Mouse (Mus musculus) neural tube, embryonic 15.5 days (tissue): ENCODE results near the gene Mtx3. TPM values are rescaled to one million over a fixed set of nuclear protein-coding genes. Genes with fewer than 3 reads are reported as not detected.
"Not testable (repeated sequence)": the region's sequence is repeated elsewhere in the genome, so short reads cannot be mapped to it uniquely, and the experiment has no call there.

ENCODE experiments used
- ATAC-seq: fragments of 200-750 bp; cut with Nextera tagmentation; 2 replicates; pipeline ENCODE4 v1.8.0; 2017; ENCODE audit warnings: mild to moderate bottlenecking, moderate TSS enrichment, moderate library complexity; ENCODE audit not compliant: low FRiP score
- H3K27ac ChIP-seq: fragments of 300-500 bp; sonication (generic); replicated peaks from 2 replicates; pipeline ENCODE4 v1.5.1; 2015; ENCODE audit warnings: mild to moderate bottlenecking, inconsistent platforms
- H3K27me3 ChIP-seq: fragments of 300-500 bp; sonication (generic); replicated peaks from 2 replicates; pipeline ENCODE4 v1.6.1; 2015; ENCODE audit warnings: inconsistent platforms
- H3K36me3 ChIP-seq: fragments of 300-500 bp; sonication (generic); 2 replicates; pipeline ENCODE4 v1.6.1; 2015; ENCODE audit warnings: inconsistent platforms
- H3K4me1 ChIP-seq: fragments of 300-500 bp; sonication (generic); 2 replicates; pipeline ENCODE4 v1.6.1; 2015; ENCODE audit warnings: inconsistent platforms
- H3K4me2 ChIP-seq: fragments of 300-500 bp; sonication (generic); 2 replicates; pipeline ENCODE4 v1.6.1; 2015; ENCODE audit warnings: inconsistent platforms, mild to moderate bottlenecking, moderate library complexity
- H3K4me3 ChIP-seq: fragments of 300-500 bp; sonication (generic); replicated peaks from 2 replicates; pipeline ENCODE4 v1.5.1; 2015; ENCODE audit warnings: mild to moderate bottlenecking, inconsistent platforms
- H3K9ac ChIP-seq: fragments of 300-500 bp; sonication (generic); replicated peaks from 2 replicates; pipeline ENCODE4 v1.6.1; 2015; ENCODE audit warnings: mild to moderate bottlenecking, inconsistent platforms
- H3K9me3 ChIP-seq: fragments of 300-500 bp; sonication (generic); replicated peaks from 2 replicates; pipeline ENCODE4 v1.6.1; 2016; ENCODE audit warnings: inconsistent platforms
- WGBS: fragments of 180-500 bp; shearing (Covaris S2); methylation state at CpG from one replicate; pipeline ENCODE4 v1.1.7; 2015; ENCODE audit warnings: mixed read lengths; 5-methylcytosine and 5-hydroxymethylcytosine counted together
- polyA plus RNA-seq: library from polyadenylated mRNA; unstranded; fragments of >200 nt; fragmentation: Nextera tagmentation; extraction: Ambion mirVana; gene quantifications from 2 replicates; pipeline ENCODE4 v1.2.1, GENCODE M21; 2015

Mtx3 gene
- 4.0 and 4.2 TPM in 2 replicates for polyA plus RNA-seq

DNA sequence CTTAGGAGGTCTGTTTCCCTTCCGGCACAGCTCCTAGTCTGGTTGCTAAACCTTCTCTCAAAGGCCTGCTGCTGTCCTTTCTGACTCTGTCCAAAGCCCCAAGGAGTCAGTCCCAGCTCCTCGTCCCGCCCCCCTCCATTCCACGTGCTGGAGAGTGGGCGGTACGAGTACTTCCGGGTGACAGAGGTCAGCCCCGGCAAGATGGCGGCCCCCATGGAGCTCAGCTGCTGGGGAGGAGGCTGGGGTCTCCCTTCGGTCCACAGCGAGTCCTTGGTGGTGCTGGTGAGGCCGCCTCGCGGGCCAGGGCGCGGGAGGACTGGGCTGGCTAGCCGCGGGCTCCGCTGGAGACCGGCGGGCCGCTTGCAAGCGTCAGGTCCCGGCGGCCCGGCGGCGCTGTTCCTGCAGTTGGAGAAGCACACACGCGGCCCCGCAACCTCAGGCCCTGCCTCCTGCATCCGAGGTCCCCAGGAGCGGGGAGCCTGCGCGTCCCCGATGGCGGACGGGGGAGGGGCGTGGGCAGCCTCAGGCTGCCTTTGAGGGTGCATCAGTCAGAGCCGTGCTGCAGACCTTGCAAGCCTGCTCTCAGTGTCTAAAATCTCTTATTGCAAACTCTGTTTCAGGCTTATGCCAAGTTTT lies at the start of gene Mtx3:
TSS of gene Mtx3 (plus strand) at position 175 of the 636 bp plus-strand sequence.
- peak within 1 kb of the TSS; percentile 76 for H3K4me2 ChIP-seq
- H3K4me3 ChIP-seq: peak within 1 kb of the TSS; percentile 94
- H3K27me3 ChIP-seq: no peaks in the 10 kb centered on the region
- peak within 1 kb of the TSS; percentile 89 for H3K27ac ChIP-seq
- H3K36me3 ChIP-seq: peaks cover 22% of the 10 kb centered on the region
- H3K9ac ChIP-seq: peak within 1 kb of the TSS; percentile 83
- H3K9me3 ChIP-seq: no peaks in the 10 kb centered on the region
- peaks cover 7% of the 10 kb centered on the region for H3K4me1 ChIP-seq
- WGBS: 2% methylated on average over 40 of the region's 40 CpGs
- ATAC-seq: peak; percentile 100

- Histone ChIP-seq H3K9me3 (no peaks in the 10 kb centered on the region), H3K4me3 (no peak overlapping the region), H3K4me2 (no peak overlapping the region), H3K4me1 (peaks cover 26% of the 10 kb centered on the region), H3K27ac (no peak overlapping the region), H3K27me3 (peaks cover 4% of the 10 kb centered on the region; the same call in 1 of the 2 replicates), H3K9ac (no peak overlapping the region), H3K36me3 (no peaks in the 10 kb centered on the region)
- WGBS: 61% methylated on average over 2 of the region's 2 CpGs
- no peak for ATAC-seq
These were observed 45.7 kb upstream of the Mtx3 start for GRCm38 (mm10) chr13:92798830-92799229.

DNA sequence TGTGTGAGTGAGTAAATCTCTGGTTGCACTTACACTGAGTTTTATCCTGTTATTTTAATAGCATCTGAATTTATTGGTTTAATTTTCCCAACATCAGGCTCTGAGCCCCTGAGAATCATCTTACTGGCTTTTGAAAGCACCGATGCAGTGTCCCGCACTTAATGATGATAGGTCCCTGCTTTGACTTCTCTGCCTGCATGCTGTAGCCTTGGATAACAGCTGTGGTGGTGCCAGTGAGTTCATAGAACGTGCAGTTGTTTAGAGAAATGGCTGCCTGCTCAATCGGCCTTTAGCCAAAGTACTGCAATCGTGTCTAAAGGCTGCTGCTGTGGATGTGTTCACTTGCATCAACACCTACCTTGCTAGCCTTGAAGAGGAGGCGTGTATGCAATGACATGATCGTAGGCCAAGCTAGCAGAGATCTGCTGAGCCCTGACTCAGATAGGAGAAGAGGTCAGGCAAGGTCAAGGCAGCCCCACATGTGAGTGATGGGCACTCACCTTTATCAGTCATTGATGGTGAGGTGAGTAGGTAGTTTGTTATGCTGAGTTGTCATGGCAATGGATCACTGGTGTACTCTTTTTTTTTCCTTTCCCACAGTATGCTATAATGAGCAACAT lies 45.1 kb upstream of the Mtx3 start:
- H3K4me3 ChIP-seq: no peak overlapping the region
- peak overlapping the region; percentile 72 for H3K27ac ChIP-seq
- ATAC-seq: peak; percentile 51; the same call in 1 of the 2 replicates
- H3K36me3 ChIP-seq: no peaks in the 10 kb centered on the region
- peaks cover under 1% of the 10 kb centered on the region; the same call in 1 of the 2 replicates for H3K27me3 ChIP-seq
- no peak overlapping the region for H3K9ac ChIP-seq
- H3K9me3 ChIP-seq: no peaks in the 10 kb centered on the region
- H3K4me1 ChIP-seq: peaks cover 25% of the 10 kb centered on the region
- WGBS: 56% methylated on average over 7 of the region's 7 CpGs
- H3K4me2 ChIP-seq: no peak overlapping the region

DNA sequence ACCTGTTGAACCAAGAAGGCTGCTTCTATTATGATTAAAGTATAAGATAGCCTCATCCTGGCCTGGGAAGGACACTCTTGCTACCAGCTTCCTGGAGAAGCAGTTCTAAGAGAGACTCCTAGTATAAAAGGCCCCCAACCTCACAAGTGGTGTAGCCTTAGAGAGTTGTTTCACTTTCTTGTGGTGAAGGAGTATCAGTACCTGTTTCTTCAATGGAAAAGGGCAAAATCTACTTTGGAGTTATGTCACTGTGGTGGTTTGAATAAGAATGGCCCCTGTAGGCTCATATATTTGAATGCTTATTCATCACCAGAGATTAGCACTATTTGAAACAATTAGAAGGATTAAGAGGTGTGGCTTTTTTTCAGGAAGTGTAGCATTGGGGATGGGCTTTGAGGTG lies 37.8 kb upstream of the Mtx3 start:
- 0 out of 2 replicates have a peak, but pooled peaks cover 3% of the 10 kb centered on the region for H3K4me1 ChIP-seq
- H3K27me3 ChIP-seq: no peaks in the 10 kb centered on the region
- no peak overlapping the region for H3K4me3 ChIP-seq
- H3K27ac ChIP-seq: no peak overlapping the region
- no peak for ATAC-seq
- no peaks in the 10 kb centered on the region for H3K9me3 ChIP-seq
- no peaks in the 10 kb centered on the region for H3K36me3 ChIP-seq
- H3K9ac ChIP-seq: no peak overlapping the region
- H3K4me2 ChIP-seq: no peak overlapping the region

GRCm38 (mm10) chr13:92807849-92808248 lies 36.7 kb upstream of the Mtx3 start:
- no peak overlapping the region for H3K9ac ChIP-seq

GRCm38 (mm10) chr13:92810592-92810991 lies 34.0 kb upstream of the Mtx3 start:
- H3K4me1 ChIP-seq, H3K9me3 ChIP-seq, H3K36me3 ChIP-seq, H3K4me3 ChIP-seq, H3K4me2 ChIP-seq, ATAC-seq, H3K27ac ChIP-seq, H3K27me3 ChIP-seq, H3K9ac ChIP-seq: not testable (repeated sequence)
- 93% methylated on average over 1 of the region's 1 CpGs for WGBS

More at GRCm38 (mm10) chr13:92807849-92808248, 36.7 kb upstream of the Mtx3 start:
- Histone ChIP-seq H3K36me3 (no peaks in the 10 kb centered on the region), H3K9me3 (no peaks in the 10 kb centered on the region), H3K27me3 (no peaks in the 10 kb centered on the region), H3K4me3 (no peak overlapping the region), H3K4me1 (no peaks in the 10 kb centered on the region), H3K4me2 (no peak overlapping the region), H3K27ac (no peak overlapping the region)
- WGBS: 93% methylated on average over 3 of the region's 3 CpGs
- no peak for ATAC-seq

DNA sequence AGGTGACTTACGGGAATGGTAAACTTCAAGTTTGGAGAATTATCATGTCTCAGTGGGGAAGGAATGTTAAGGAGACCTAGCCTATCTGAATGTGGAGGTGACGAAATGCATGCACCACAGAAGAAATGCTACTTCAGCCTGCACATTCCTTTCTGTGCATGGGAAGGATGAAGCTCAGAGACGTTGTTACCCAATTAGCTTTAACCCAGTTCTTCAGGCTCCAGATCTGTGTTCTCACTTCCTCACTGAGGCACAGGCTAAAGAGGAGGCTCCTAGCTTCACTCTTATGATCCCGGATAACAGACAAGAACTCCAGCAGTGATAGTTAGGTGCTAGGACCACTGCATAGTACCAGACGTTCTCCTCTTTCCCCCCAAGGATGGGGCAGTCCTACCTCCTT lies 28.2 kb upstream of the Mtx3 start:
- Histone ChIP-seq H3K9ac (no peak overlapping the region), H3K27me3 (no peaks in the 10 kb centered on the region), H3K36me3 (no peaks in the 10 kb centered on the region), H3K4me3 (no peak overlapping the region), H3K9me3 (no peaks in the 10 kb centered on the region), H3K4me2 (no peak overlapping the region), H3K27ac (no peak overlapping the region), H3K4me1 (no peaks in the 10 kb centered on the region)
- no peak for ATAC-seq
- 85% methylated on average over 5 of the region's 5 CpGs for WGBS

- Histone ChIP-seq H3K27me3 (no peaks in the 10 kb centered on the region), H3K4me2 (no peak overlapping the region), H3K4me1 (no peaks in the 10 kb centered on the region), H3K36me3 (no peaks in the 10 kb centered on the region), H3K9me3 (no peaks in the 10 kb centered on the region), H3K9ac (no peak overlapping the region), H3K27ac (no peak overlapping the region), H3K4me3 (no peak overlapping the region)
- ATAC-seq: no peak
- WGBS: 79% methylated on average over 3 of the region's 3 CpGs
These were observed 27.2 kb upstream of the Mtx3 start for GRCm38 (mm10) chr13:92817357-92817756.

DNA sequence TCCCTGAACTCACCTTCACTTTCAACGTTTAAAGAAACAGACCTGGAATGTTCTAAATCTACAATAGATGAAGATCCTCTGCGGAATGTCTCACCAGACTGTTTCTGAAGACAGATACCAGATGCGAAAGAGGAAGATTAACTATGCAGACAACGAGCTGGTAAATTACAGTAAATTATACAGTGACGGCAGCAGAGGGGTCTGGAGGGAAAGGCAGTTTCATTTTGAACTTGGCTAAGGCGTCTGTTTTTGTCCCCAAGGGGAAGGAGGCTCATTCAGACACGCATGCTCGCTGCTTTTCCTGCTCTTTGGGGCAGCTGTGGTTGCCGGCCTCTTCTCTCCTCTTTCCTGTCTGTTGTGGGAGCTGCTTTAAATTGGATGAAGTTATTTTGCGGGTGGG lies 15.7 kb upstream of the Mtx3 start:
- WGBS: 30% methylated on average over 10 of the region's 10 CpGs
- H3K4me2 ChIP-seq: peak overlapping the region; percentile 34
- no peak for ATAC-seq

DNA sequence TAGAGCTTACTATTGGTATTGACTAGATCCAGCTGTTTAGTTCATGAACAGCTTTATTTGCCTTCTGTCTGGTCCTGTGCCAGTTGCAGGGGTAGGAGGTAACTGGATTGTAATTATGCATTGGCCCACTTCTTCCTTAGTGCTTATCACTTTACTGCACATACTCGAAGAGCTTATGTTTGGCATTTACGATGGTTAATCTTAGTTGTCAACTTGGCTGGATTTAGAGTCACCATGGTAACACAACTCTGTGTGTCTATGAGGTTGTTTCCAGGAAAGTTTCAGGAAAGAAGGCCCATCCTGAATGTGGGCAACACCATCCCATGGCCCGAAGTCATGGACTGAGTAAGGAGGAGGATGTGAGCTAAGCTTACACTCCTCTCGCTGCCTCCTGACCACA lies 11.4 kb upstream of the Mtx3 start:
- ATAC-seq: no peak
- no peak overlapping the region for H3K4me2 ChIP-seq
- no peak overlapping the region for H3K4me3 ChIP-seq
- no peaks in the 10 kb centered on the region for H3K27me3 ChIP-seq
- no peaks in the 10 kb centered on the region for H3K9me3 ChIP-seq
- peaks cover 8% of the 10 kb centered on the region for H3K4me1 ChIP-seq
- no peak overlapping the region for H3K27ac ChIP-seq
- WGBS: 90% methylated on average over 4 of the region's 4 CpGs
- H3K9ac ChIP-seq: no peak overlapping the region
- no peaks in the 10 kb centered on the region for H3K36me3 ChIP-seq

More for the DNA sequence above, 15.7 kb upstream of the Mtx3 start:
- Histone ChIP-seq H3K36me3 (no peaks in the 10 kb centered on the region), H3K4me1 (peaks cover 8% of the 10 kb centered on the region), H3K27me3 (no peaks in the 10 kb centered on the region), H3K9me3 (no peaks in the 10 kb centered on the region), H3K9ac (no peak overlapping the region), H3K4me3 (no peak overlapping the region), H3K27ac (peak overlapping the region; percentile 51)

GRCm38 (mm10) chr13:92846438-92846837 lies 1.9 kb downstream of the Mtx3 start:
- WGBS: 90% methylated on average over 4 of the region's 4 CpGs
- no peak overlapping the region for H3K27ac ChIP-seq
- H3K9ac ChIP-seq: no peak overlapping the region
- H3K4me3 ChIP-seq: no peak overlapping the region
- H3K27me3 ChIP-seq: no peaks in the 10 kb centered on the region
- no peak overlapping the region for H3K4me2 ChIP-seq
- no peaks in the 10 kb centered on the region for H3K9me3 ChIP-seq
- peaks cover 7% of the 10 kb centered on the region for H3K4me1 ChIP-seq
- no peak for ATAC-seq
- H3K36me3 ChIP-seq: peaks cover 35% of the 10 kb centered on the region

DNA sequence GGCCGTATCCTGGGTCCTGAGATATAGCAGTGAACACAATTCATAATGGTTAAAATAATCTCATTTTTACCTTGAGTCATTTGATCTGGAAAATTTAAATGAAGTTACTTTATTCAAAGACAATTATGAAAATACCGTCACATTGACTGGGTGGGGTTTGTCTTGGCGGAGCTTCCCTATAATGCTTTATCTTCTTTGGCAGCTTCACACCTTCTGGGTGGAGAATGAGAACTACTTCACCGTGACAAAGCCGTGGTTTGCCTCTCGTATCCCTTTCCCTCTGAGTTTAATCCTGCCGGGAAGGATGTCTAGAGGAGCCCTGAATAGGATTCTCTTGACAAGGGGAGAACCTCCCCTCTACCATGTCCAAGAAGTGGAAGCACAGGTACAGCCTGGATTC lies 2.8 kb downstream of the Mtx3 start:
- no peak for ATAC-seq
- peaks cover 42% of the 10 kb centered on the region for H3K36me3 ChIP-seq
- no peaks in the 10 kb centered on the region for H3K9me3 ChIP-seq
- H3K27me3 ChIP-seq: no peaks in the 10 kb centered on the region
- no peak overlapping the region for H3K27ac ChIP-seq
- H3K4me1 ChIP-seq: peaks cover 7% of the 10 kb centered on the region
- no peak overlapping the region for H3K4me2 ChIP-seq
- H3K9ac ChIP-seq: no peak overlapping the region
- no peak overlapping the region for H3K4me3 ChIP-seq
- WGBS: 94% methylated on average over 7 of the region's 7 CpGs
